Comparison of ENCODE assay signal across 51 mouse cellular contexts in genomic region chr10:51621193-51621592, GRCm38 (mm10). TPM values are rescaled to one million over a fixed set of nuclear protein-coding genes. Genes with fewer than 3 reads are reported as not detected.
"Had no signal": no experiment of that assay in that cellular context is flagged by ENCODE, and none has a peak within 500 bp of the region (broad histone marks: within the 10 kb centered on the region; RNA-seq: fewer than 3 reads in every experiment).

No protein-coding gene starts in this region.

- H3K9me3 ChIP-seq: heart, embryonic 10.5 days; heart, embryonic 12.5 days; heart, embryonic 13.5 days; heart, embryonic 15.5 days; hindbrain, embryonic 10.5 days; hindbrain, embryonic 12.5 days; hindbrain, embryonic 13.5 days; hindbrain, embryonic 15.5 days; intestine, embryonic 15.5 days; kidney, embryonic 15.5 days had no signal

- H3K27ac ChIP-seq: heart, embryonic 10.5 days; heart, embryonic 13.5 days; heart, embryonic 15.5 days; hindbrain, embryonic 10.5 days; hindbrain, embryonic 12.5 days; hindbrain, embryonic 13.5 days; hindbrain, embryonic 14.5 days; hindbrain, embryonic 15.5 days; hindbrain, postnatal 0 days; intestine, embryonic 15.5 days; kidney, embryonic 15.5 days; kidney, postnatal 0 days; layer of hippocampus, adult 2 months; left cerebral cortex, adult 2 months had no signal

- H3K4me3 ChIP-seq: heart, embryonic 10.5 days; heart, embryonic 12.5 days; heart, embryonic 13.5 days; heart, embryonic 15.5 days; hindbrain, embryonic 10.5 days; hindbrain, embryonic 12.5 days; hindbrain, embryonic 13.5 days; hindbrain, embryonic 15.5 days; intestine, embryonic 15.5 days; kidney, embryonic 15.5 days; layer of hippocampus, adult 2 months; left cerebral cortex, adult 2 months had no signal

- H3K36me3 ChIP-seq: heart, embryonic 10.5 days; heart, embryonic 12.5 days; heart, embryonic 13.5 days; heart, embryonic 15.5 days; hindbrain, embryonic 10.5 days; hindbrain, embryonic 12.5 days; hindbrain, embryonic 13.5 days; hindbrain, embryonic 15.5 days; intestine, embryonic 15.5 days; kidney, embryonic 15.5 days had no signal

- H3K9ac ChIP-seq: heart, embryonic 12.5 days; heart, embryonic 13.5 days; heart, embryonic 15.5 days; hindbrain, embryonic 12.5 days; hindbrain, embryonic 13.5 days; hindbrain, embryonic 14.5 days; hindbrain, embryonic 15.5 days; intestine, embryonic 15.5 days; kidney, embryonic 15.5 days had no signal

- H3K4me2 ChIP-seq: heart, embryonic 11.5 days; heart, embryonic 12.5 days; heart, embryonic 13.5 days; heart, embryonic 15.5 days; hindbrain, embryonic 12.5 days; hindbrain, embryonic 13.5 days; hindbrain, embryonic 14.5 days; hindbrain, embryonic 15.5 days; intestine, embryonic 15.5 days; kidney, embryonic 15.5 days had no signal

- DNase-seq: heart, postnatal 10 days; heart, postnatal 14 days; heart, postnatal 36 days; heart, postnatal 4 days; kidney, adult 11 months; kidney, adult 18-20 months; kidney, adult 2 months; kidney, adult 9 months; kidney, postnatal 10 days; kidney, postnatal 14 days; kidney, postnatal 25 days; kidney, postnatal 36 days; kidney, postnatal 4 days; layer of hippocampus, adult 9-11 months; layer of hippocampus, postnatal 36 days had no signal

- H3K27me3 ChIP-seq: heart, embryonic 12.5 days; heart, embryonic 13.5 days; heart, embryonic 15.5 days; hindbrain, embryonic 12.5 days; hindbrain, embryonic 13.5 days; hindbrain, embryonic 15.5 days; intestine, embryonic 15.5 days; kidney, embryonic 15.5 days had no signal

- H3K4me1 ChIP-seq: heart, embryonic 13.5 days; heart, embryonic 15.5 days; hindbrain, embryonic 10.5 days; hindbrain, embryonic 12.5 days; hindbrain, embryonic 13.5 days; hindbrain, embryonic 15.5 days; intestine, embryonic 15.5 days; kidney, embryonic 15.5 days had no signal

RNA-seq across cellular contexts. Expression of gene Gprc6a, which starts 10.1 kb away (rescaled TPM):
- total RNA-seq: heart, postnatal 10 days; heart, postnatal 14 days; heart, postnatal 25 days; heart, postnatal 36 days; heart, postnatal 4 days; hematopoietic stem cell, adult 5-6 weeks; hindbrain, postnatal 0 days; layer of hippocampus, adult 18-20 months; layer of hippocampus, adult 2 months; layer of hippocampus, adult 8-10 months; layer of hippocampus, postnatal 10 days; layer of hippocampus, postnatal 14 days; layer of hippocampus, postnatal 25 days; layer of hippocampus, postnatal 36 days; left cerebral cortex, adult 18-20 months; left cerebral cortex, adult 2 months; left cerebral cortex, adult 8-10 months had no signal
- polyA plus RNA-seq: heart, embryonic 10.5 days; heart, embryonic 11.5 days; heart, embryonic 12.5 days; heart, embryonic 13.5 days; heart, embryonic 14.5 days; heart, embryonic 15.5 days; heart, postnatal 0 days; hindbrain, embryonic 10.5 days; hindbrain, embryonic 11.5 days; hindbrain, embryonic 12.5 days; hindbrain, embryonic 13.5 days; hindbrain, embryonic 14.5 days; hindbrain, embryonic 15.5 days; hindbrain, embryonic 16.5 days; inflammation-experienced regulatory T-cells, adult 6 months; intestine, embryonic 14.5 days; intestine, embryonic 15.5 days; intestine, embryonic 16.5 days; kidney, adult 2 months; kidney, embryonic 14.5 days; kidney, embryonic 15.5 days; large intestine, adult 2 months had no signal

RNA-seq across cellular contexts. Expression of gene Fam162b, which starts 30.9 kb away (rescaled TPM):
- total RNA-seq: heart, postnatal 10 days; heart, postnatal 14 days; heart, postnatal 25 days; heart, postnatal 36 days; heart, postnatal 4 days; hematopoietic stem cell, adult 5-6 weeks; hindbrain, postnatal 0 days; layer of hippocampus, adult 18-20 months; layer of hippocampus, adult 2 months; layer of hippocampus, adult 8-10 months; layer of hippocampus, postnatal 14 days; layer of hippocampus, postnatal 25 days; layer of hippocampus, postnatal 36 days; left cerebral cortex, adult 18-20 months; left cerebral cortex, adult 2 months; left cerebral cortex, adult 8-10 months had no signal
- polyA plus RNA-seq: heart, embryonic 12.5 days; heart, embryonic 14.5 days; heart, postnatal 0 days; inflammation-experienced regulatory T-cells, adult 6 months; kidney, adult 2 months had no signal

RNA-seq across cellular contexts. Expression of gene Rfx6, which starts 56.4 kb away (rescaled TPM):
- total RNA-seq: heart, postnatal 10 days; heart, postnatal 14 days; heart, postnatal 25 days; heart, postnatal 36 days; heart, postnatal 4 days; hindbrain, postnatal 0 days; layer of hippocampus, adult 18-20 months; layer of hippocampus, adult 2 months; layer of hippocampus, adult 8-10 months; layer of hippocampus, postnatal 10 days; layer of hippocampus, postnatal 14 days; layer of hippocampus, postnatal 25 days; layer of hippocampus, postnatal 36 days; left cerebral cortex, adult 18-20 months; left cerebral cortex, adult 2 months; left cerebral cortex, adult 8-10 months had no signal
- polyA plus RNA-seq: heart, embryonic 12.5 days; heart, embryonic 13.5 days; heart, embryonic 14.5 days; heart, embryonic 15.5 days; heart, embryonic 16.5 days; heart, postnatal 0 days; hindbrain, embryonic 10.5 days; hindbrain, embryonic 11.5 days; hindbrain, embryonic 12.5 days; hindbrain, embryonic 13.5 days; hindbrain, embryonic 14.5 days; hindbrain, embryonic 15.5 days; hindbrain, embryonic 16.5 days; hindbrain, postnatal 0 days; inflammation-experienced regulatory T-cells, adult 6 months; kidney, adult 2 months; kidney, embryonic 14.5 days; kidney, embryonic 16.5 days; kidney, postnatal 0 days had no signal
